Mouse (Mus musculus): ENCODE measurements around the gene Ms4a4b. TPM values are rescaled to one million over a fixed set of nuclear protein-coding genes. Genes with fewer than 3 reads are reported as not detected.

Gene Ms4a4b
- not detected in 2 replicates for total RNA-seq (2012; rRNA removed)
- not detected for polyA plus RNA-seq (2012; ENCODE audit: insufficient read depth in 1 of 2, insufficient read length in 2 of 2, low read depth in 1 of 2, low replicate concordance in 2 of 2, missing spikeins in 1 of 2)

- H3K4me1 ChIP-seq (ENCODE audit: control insufficient read depth in 1 of 2, insufficient read depth in 2 of 2, low read length in 2 of 2): no peaks in the 10 kb centered on the region
- no peaks in the 10 kb centered on the region for H3K36me3 ChIP-seq (ENCODE audit: control insufficient read depth in 1 of 2, insufficient read depth in 2 of 2, low read length in 2 of 2)
- H3K27me3 ChIP-seq (ENCODE audit: control insufficient read depth in 1 of 2, insufficient read depth in 2 of 2, low read length in 2 of 2): no peaks in the 10 kb centered on the region
- no peaks in the 10 kb centered on the region for H3K79me2 ChIP-seq (ENCODE audit: control insufficient read depth, insufficient read depth, low read length, poor library complexity)
- H3K27ac ChIP-seq (ENCODE audit: control insufficient read depth, low read depth, low read length): no peak within 1 kb of the TSS
- no peak within 1 kb of the TSS for H3K4me3 ChIP-seq (ENCODE audit: control insufficient read depth in 1 of 2, insufficient read depth in 1 of 2, low read depth in 2 of 2, low read length in 2 of 2)
- TF ChIP-seq UBTF (IDR thresholded peaks at IDR 0.05; ENCODE audit: borderline replicate concordance, insufficient read depth, low read depth, low read length): no peak
- no peak for TF ChIP-seq ZMIZ1 (IDR thresholded peaks at IDR 0.05; ENCODE audit: low read depth, low read length)
- no peak for TF ChIP-seq USF2 (IDR thresholded peaks at IDR 0.05; ENCODE audit: borderline replicate concordance in 1 of 2, insufficient read depth in 1 of 2, low read depth in 1 of 2, low read length in 2 of 2)
- no peaks in the 10 kb centered on the region for H3K9me3 ChIP-seq (replicated peaks; ENCODE audit: insufficient read depth, low read length)
- no peak for DNase-seq (ENCODE audit: low read depth, low spot score)
- no peak within 1 kb of the TSS for H3K9ac ChIP-seq (ENCODE audit: control insufficient read depth, low read depth, low read length, poor library complexity, severe bottlenecking)
Observed at GRCm38 (mm10) chr19:11443338-11443737, at the start of gene Ms4a4b. Gene Ms4a4b (plus strand): TSS chr19:11443553.

- no peak overlapping the region for H3K4me3 ChIP-seq (ENCODE audit: control insufficient read depth in 1 of 2, insufficient read depth in 1 of 2, low read depth in 2 of 2, low read length in 2 of 2)
- no peaks in the 10 kb centered on the region for H3K9me3 ChIP-seq (replicated peaks; ENCODE audit: insufficient read depth, low read length)
- H3K79me2 ChIP-seq (ENCODE audit: control insufficient read depth, insufficient read depth, low read length, poor library complexity): no peaks in the 10 kb centered on the region
- H3K27ac ChIP-seq (ENCODE audit: control insufficient read depth, low read depth, low read length): no peak overlapping the region
- no peaks in the 10 kb centered on the region for H3K27me3 ChIP-seq (ENCODE audit: control insufficient read depth in 1 of 2, insufficient read depth in 2 of 2, low read length in 2 of 2)
- no peak for DNase-seq (ENCODE audit: low read depth, low spot score)
- H3K4me1 ChIP-seq (ENCODE audit: control insufficient read depth in 1 of 2, insufficient read depth in 2 of 2, low read length in 2 of 2): no peaks in the 10 kb centered on the region
- no peaks in the 10 kb centered on the region for H3K36me3 ChIP-seq (ENCODE audit: control insufficient read depth in 1 of 2, insufficient read depth in 2 of 2, low read length in 2 of 2)
- TF ChIP-seq UBTF (IDR thresholded peaks at IDR 0.05; ENCODE audit: borderline replicate concordance, insufficient read depth, low read depth, low read length) (no peak), RAD21 (IDR thresholded peaks at IDR 0.05; ENCODE audit: low read depth, low read length) (no peak), USF2 (IDR thresholded peaks at IDR 0.05; ENCODE audit: borderline replicate concordance in 1 of 2, insufficient read depth in 1 of 2, low read depth in 1 of 2, low read length in 2 of 2) (no peak), POLR2AphosphoS2 (IDR thresholded peaks at IDR 0.05; ENCODE audit: low read length) (no peak), TAL1 (IDR thresholded peaks at IDR 0.05; ENCODE audit: low read length) (no peak)
- H3K9ac ChIP-seq (ENCODE audit: control insufficient read depth, low read depth, low read length, poor library complexity, severe bottlenecking): no peak overlapping the region
Observed at GRCm38 (mm10) chr19:11395769-11396168, 47.6 kb upstream of the Ms4a4b start.

- H3K27ac ChIP-seq (ENCODE audit: control insufficient read depth, low read depth, low read length): no peak within 1 kb of the TSS
- H3K36me3 ChIP-seq (ENCODE audit: control insufficient read depth in 1 of 2, insufficient read depth in 2 of 2, low read length in 2 of 2): no peaks in the 10 kb centered on the region
- no peak within 1 kb of the TSS for H3K9ac ChIP-seq (ENCODE audit: control insufficient read depth, low read depth, low read length, poor library complexity, severe bottlenecking)
Observed at GRCm38 (mm10) chr19:11404527-11404926, 38.8 kb upstream of the Ms4a4b start, which contains the start of gene Ms4a4c. Gene Ms4a4c (plus strand): TSS chr19:11404770.

More at GRCm38 (mm10) chr19:11404527-11404926, 38.8 kb upstream of the Ms4a4b start, which contains the start of gene Ms4a4c:
- Histone ChIP-seq H3K79me2 (ENCODE audit: control insufficient read depth, insufficient read depth, low read length, poor library complexity) (no peaks in the 10 kb centered on the region), H3K27me3 (ENCODE audit: control insufficient read depth in 1 of 2, insufficient read depth in 2 of 2, low read length in 2 of 2) (no peaks in the 10 kb centered on the region), H3K4me1 (ENCODE audit: control insufficient read depth in 1 of 2, insufficient read depth in 2 of 2, low read length in 2 of 2) (no peaks in the 10 kb centered on the region), H3K4me3 (ENCODE audit: control insufficient read depth in 1 of 2, insufficient read depth in 1 of 2, low read depth in 2 of 2, low read length in 2 of 2) (no peak within 1 kb of the TSS), H3K9me3 (replicated peaks; ENCODE audit: insufficient read depth, low read length) (no peaks in the 10 kb centered on the region)
- no peak for DNase-seq (ENCODE audit: low read depth, low spot score)
- TF ChIP-seq GATA1 (IDR thresholded peaks at IDR 0.05; ENCODE audit: low read depth, low read length) (no peak), JUND (IDR thresholded peaks at IDR 0.05; ENCODE audit: low read depth, low read length) (no peak), TCF12 (IDR thresholded peaks at IDR 0.05; ENCODE audit: low read depth, low read length) (no peak), EP300 (IDR thresholded peaks at IDR 0.05; ENCODE audit: low read depth in 1 of 2, low read length in 2 of 2) (no peak), ZNF384 (IDR thresholded peaks at IDR 0.05; ENCODE audit: low read depth, low read length) (no peak), NELFE (IDR thresholded peaks at IDR 0.05; ENCODE audit: low read depth, low read length) (no peak), ELF1 (IDR thresholded peaks at IDR 0.05; ENCODE audit: low read depth, low read length) (no peak), MYC (IDR thresholded peaks at IDR 0.05; ENCODE audit: low read depth, low read length) (no peak)

Data from MEL (cell line).